Mouse (Mus musculus) lung, embryonic 14.5 days (tissue): ENCODE results near the gene Cdkn2c. TPM values are rescaled to one million over a fixed set of nuclear protein-coding genes. Genes with fewer than 3 reads are reported as not detected.
A peak's percentile ranks its signal among the peaks of the same experiment; 100 is the strongest.

Experiments used
- ATAC-seq: fragments of 200-750 bp; cut with Nextera tagmentation; 2 replicates; pipeline ENCODE4 v1.8.0; 2017; ENCODE audit warnings: mild to moderate bottlenecking, moderate TSS enrichment, moderate library complexity; ENCODE audit not compliant: insufficient read depth
- DNase-seq: peaks from one replicate; pipeline ENCODE4 v3.0.0-alpha.2; 2015
- H3K27ac ChIP-seq: fragments of 300-500 bp; sonication (generic); 2 replicates; pipeline ENCODE4 v1.5.1; 2014; ENCODE audit warnings: low read depth, mild to moderate bottlenecking, moderate library complexity
- H3K27me3 ChIP-seq: fragments of 300-500 bp; sonication (generic); 2 replicates; pipeline ENCODE4 v1.6.1; 2014; ENCODE audit warnings: low read length, control low read depth; ENCODE audit not compliant: insufficient read depth
- H3K36me3 ChIP-seq: fragments of 300-500 bp; sonication (generic); 2 replicates; pipeline ENCODE4 v1.6.1; 2014; ENCODE audit warnings: control low read depth; ENCODE audit not compliant: insufficient read depth
- H3K4me1 ChIP-seq: fragments of 300-500 bp; sonication (generic); 2 replicates; pipeline ENCODE4 v1.6.1; 2014; ENCODE audit warnings: antibody characterized with exemption, control low read depth; ENCODE audit not compliant: insufficient read depth
- H3K4me2 ChIP-seq: fragments of 300-500 bp; sonication (generic); 2 replicates; pipeline ENCODE4 v1.6.1; 2014; ENCODE audit warnings: mild to moderate bottlenecking
- H3K4me3 ChIP-seq: fragments of 300-500 bp; sonication (generic); 2 replicates; pipeline ENCODE4 v1.5.1; 2014; ENCODE audit warnings: low read depth, low read length
- H3K9ac ChIP-seq: fragments of 300-500 bp; sonication (generic); 2 replicates; pipeline ENCODE4 v1.6.1; 2014
- H3K9me3 ChIP-seq: fragments of 300-500 bp; sonication (generic); 2 replicates; pipeline ENCODE4 v1.6.1; 2016; ENCODE audit warnings: low read depth, low read length, control low read depth
- CTCF ChIP-seq: IDR thresholded peaks from 2 replicates; pipeline ENCODE4 v1.5.1; 2016; ENCODE audit warnings: antibody characterized with exemption, low read depth
- WGBS: fragments of 180-500 bp; shearing (Covaris S2); extraction: QIAGEN DNeasy Blood & Tissue Kit; methylation state at CpG from one replicate; pipeline ENCODE4 v1.1.7; 2014; 5-methylcytosine and 5-hydroxymethylcytosine counted together
- polyA plus RNA-seq: library from polyadenylated mRNA; unstranded; fragments of >200 nt; fragmentation: Nextera tagmentation; extraction: Ambion mirVana; gene quantifications from 2 replicates; pipeline ENCODE4 v1.2.1, GENCODE M21; 2014

Gene Cdkn2c
- polyA plus RNA-seq, 1 experiment from 2014 or later, result 11.0 TPM

GRCm38 (mm10) chr4:109657851-109658500 is 9.0 kb downstream of the Cdkn2c start:
- TF ChIP-seq CTCF, result no peak
- H3K36me3 ChIP-seq, result no peaks in the 10 kb centered on the region
- peak overlapping the region; percentile 37 for H3K4me3 ChIP-seq
- DNase-seq (no peak), ATAC-seq (peak; percentile 51; the same call in 1 of the 2 replicates)
- no peak overlapping the region for H3K27ac ChIP-seq
- no peak overlapping the region for H3K9ac ChIP-seq
- H3K4me1 ChIP-seq, result 0 out of 2 replicates have a peak, but pooled peaks cover 3% of the 10 kb centered on the region
- H3K27me3 ChIP-seq, result peaks cover 76% of the 10 kb centered on the region
- H3K4me2 ChIP-seq, result peak overlapping the region; percentile 63
- H3K9me3 ChIP-seq, result no peaks in the 10 kb centered on the region
- WGBS, result 2% methylated on average over 20 of the region's 20 CpGs

- DNase-seq (peak; percentile 50), ATAC-seq (peak; percentile 74)
- H3K9ac ChIP-seq, result peak overlapping the region; percentile 20; the same call in 1 of the 2 replicates
- H3K27ac ChIP-seq, result no peak overlapping the region
- H3K9me3 ChIP-seq, result no peaks in the 10 kb centered on the region
- TF ChIP-seq CTCF, result no peak
- H3K4me2 ChIP-seq, result peak overlapping the region; percentile 63
- H3K4me1 ChIP-seq, result 0 out of 2 replicates have a peak, but pooled peaks cover 3% of the 10 kb centered on the region
- no peaks in the 10 kb centered on the region for H3K36me3 ChIP-seq
- WGBS, result under 1% methylated on average over 53 of the region's 53 CpGs
- peaks cover 73% of the 10 kb centered on the region for H3K27me3 ChIP-seq
- H3K4me3 ChIP-seq, result peak overlapping the region; percentile 37
Measured at GRCm38 (mm10) chr4:109657021-109657850, 9.8 kb downstream of the Cdkn2c start.

- Histone ChIP-seq H3K4me2 (no peak overlapping the region), H3K27ac (no peak overlapping the region), H3K36me3 (no peaks in the 10 kb centered on the region), H3K4me3 (no peak overlapping the region), H3K9ac (no peak overlapping the region), H3K9me3 (no peaks in the 10 kb centered on the region), H3K4me1 (0 out of 2 replicates have a peak, but pooled peaks cover 3% of the 10 kb centered on the region), H3K27me3 (peaks cover 65% of the 10 kb centered on the region)
- DNase-seq (no peak), ATAC-seq (no peak)
- 14% methylated on average over 4 of the region's 4 CpGs for WGBS
- TF ChIP-seq CTCF, result no peak
Measured at GRCm38 (mm10) chr4:109656301-109656700, 10.7 kb downstream of the Cdkn2c start.

- ATAC-seq, result no peak
- no peak overlapping the region for H3K9ac ChIP-seq
- H3K4me1 ChIP-seq, result 0 out of 2 replicates have a peak, but pooled peaks cover 3% of the 10 kb centered on the region
- no peak overlapping the region for H3K4me3 ChIP-seq
- H3K27ac ChIP-seq, result no peak overlapping the region
- H3K9me3 ChIP-seq, result no peaks in the 10 kb centered on the region
- H3K4me2 ChIP-seq, result no peak overlapping the region
- no peaks in the 10 kb centered on the region for H3K36me3 ChIP-seq
- 38% methylated on average over 2 of the region's 2 CpGs for WGBS
- DNase-seq, result no peak
- TF ChIP-seq CTCF, result no peak
- peaks cover 61% of the 10 kb centered on the region for H3K27me3 ChIP-seq
Measured at GRCm38 (mm10) chr4:109655738-109656137, 11.3 kb downstream of the Cdkn2c start.

- no peak for TF ChIP-seq CTCF
- Histone ChIP-seq H3K27me3 (peaks cover 53% of the 10 kb centered on the region), H3K4me2 (no peak overlapping the region), H3K4me3 (no peak overlapping the region), H3K4me1 (0 out of 2 replicates have a peak, but pooled peaks cover 3% of the 10 kb centered on the region), H3K9me3 (no peaks in the 10 kb centered on the region), H3K36me3 (no peaks in the 10 kb centered on the region), H3K27ac (no peak overlapping the region), H3K9ac (no peak overlapping the region)
- no peak for DNase-seq
- WGBS, result 46% methylated on average over 2 of the region's 2 CpGs
- ATAC-seq, result no peak
Measured at GRCm38 (mm10) chr4:109654701-109655100, 12.3 kb downstream of the Cdkn2c start.

GRCm38 (mm10) chr4:109653251-109653650 is 13.7 kb downstream of the Cdkn2c start:
- H3K9ac ChIP-seq, result no peak overlapping the region
- TF ChIP-seq CTCF, result no peak
- H3K9me3 ChIP-seq, result no peaks in the 10 kb centered on the region
- no peak overlapping the region for H3K4me3 ChIP-seq
- DNase-seq, result no peak
- no peak overlapping the region for H3K4me2 ChIP-seq
- peaks cover 40% of the 10 kb centered on the region for H3K27me3 ChIP-seq
- no peaks in the 10 kb centered on the region for H3K36me3 ChIP-seq
- H3K4me1 ChIP-seq, result 0 out of 2 replicates have a peak, but pooled peaks cover 3% of the 10 kb centered on the region
- no peak overlapping the region for H3K27ac ChIP-seq
- ATAC-seq, result no peak

- Histone ChIP-seq H3K4me2 (no peak overlapping the region), H3K27me3 (peaks cover 2% of the 10 kb centered on the region; the same call in 1 of the 2 replicates), H3K27ac (no peak overlapping the region), H3K36me3 (no peaks in the 10 kb centered on the region), H3K4me1 (no peaks in the 10 kb centered on the region), H3K9ac (no peak overlapping the region), H3K4me3 (no peak overlapping the region), H3K9me3 (no peaks in the 10 kb centered on the region)
- DNase-seq (no peak), ATAC-seq (no peak)
- WGBS, result 67% methylated on average over 5 of the region's 5 CpGs
- TF ChIP-seq CTCF, result no peak
Measured at GRCm38 (mm10) chr4:109649331-109649730, 17.7 kb downstream of the Cdkn2c start.
